Mouse (Mus musculus) thymus, postnatal 25 days (tissue): ENCODE data around the gene Rgs11.

Experiments
- DNase-seq: peaks from one replicate; pipeline ENCODE4 v3.0.0; 2022

Gene Rgs11

DNA sequence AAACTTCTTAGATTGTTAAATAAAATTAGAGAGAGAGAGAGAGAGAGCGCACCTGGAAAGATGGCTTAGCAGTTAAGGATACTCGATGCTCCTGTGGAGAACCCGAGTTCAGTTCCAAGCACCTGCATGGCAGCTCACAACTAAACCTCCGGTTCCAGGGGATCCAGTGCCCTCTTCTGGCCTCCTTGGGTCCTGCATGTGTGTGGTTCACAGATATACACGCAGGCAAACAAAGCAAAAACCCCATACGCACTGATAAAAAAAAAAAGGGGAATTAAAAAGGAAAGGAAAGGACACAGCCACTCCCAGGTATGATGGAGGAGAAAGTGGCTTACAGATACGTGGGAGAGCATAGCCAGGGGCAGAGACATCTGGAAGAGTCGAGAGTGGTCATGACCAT is 30.1 kb downstream of the Rgs11 start:
- DNase-seq, result peak; percentile 33

DNA sequence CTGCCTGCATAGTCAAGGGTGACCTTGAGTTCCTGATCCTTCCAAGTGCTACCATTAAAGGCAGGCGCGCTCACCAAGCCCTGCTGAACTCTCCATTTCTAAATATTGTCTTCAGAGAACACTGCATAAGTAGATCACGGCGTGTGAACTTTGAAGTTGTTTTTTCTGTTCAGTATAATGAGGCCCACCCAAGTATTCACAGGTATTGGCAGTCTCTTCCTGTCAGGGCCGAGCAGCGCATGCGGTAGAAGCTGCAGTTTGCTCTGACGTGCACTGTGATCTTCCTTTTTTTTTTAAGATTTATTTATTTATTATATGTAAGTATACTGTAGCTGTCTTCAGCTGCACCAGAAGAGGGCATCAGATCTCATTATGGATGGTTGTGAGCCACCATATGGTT is 31.6 kb downstream of the Rgs11 start:
- no peak for DNase-seq

DNA sequence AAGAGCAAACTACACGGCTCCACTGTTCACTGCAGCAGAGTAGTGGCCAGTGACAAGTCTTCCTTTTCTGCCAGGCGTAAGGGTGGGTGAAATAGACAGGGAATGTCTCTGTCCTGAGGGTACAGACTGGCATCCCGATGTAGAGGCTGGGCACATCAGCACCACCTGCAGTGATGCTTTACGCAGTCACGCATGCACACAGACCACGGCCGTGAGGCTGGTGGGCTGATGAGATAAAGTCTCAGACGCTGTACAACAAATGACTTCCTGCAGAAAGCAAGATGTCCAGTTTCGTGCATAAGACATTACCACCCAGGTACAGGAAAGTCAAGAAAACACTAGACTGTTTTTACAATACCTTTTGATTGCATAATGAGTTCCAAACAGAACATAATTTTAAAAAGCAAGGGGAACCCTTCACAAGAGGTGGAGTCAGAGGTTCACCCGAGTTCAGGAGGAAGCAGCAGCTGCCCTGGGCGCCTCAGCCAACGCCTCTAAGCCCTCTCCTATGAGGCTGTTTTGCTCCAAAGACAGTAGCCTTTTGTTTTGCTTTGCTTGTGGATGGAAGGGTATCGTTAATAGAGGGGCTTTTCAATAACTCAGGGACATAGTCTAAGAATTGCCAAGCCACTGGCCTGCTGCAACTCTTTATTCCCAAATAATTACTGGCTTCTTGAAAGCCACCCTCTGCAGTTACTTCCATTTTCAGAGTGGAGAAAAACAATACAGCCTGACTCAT is 32.5 kb downstream of the Rgs11 start:
- DNase-seq, result no peak

DNA sequence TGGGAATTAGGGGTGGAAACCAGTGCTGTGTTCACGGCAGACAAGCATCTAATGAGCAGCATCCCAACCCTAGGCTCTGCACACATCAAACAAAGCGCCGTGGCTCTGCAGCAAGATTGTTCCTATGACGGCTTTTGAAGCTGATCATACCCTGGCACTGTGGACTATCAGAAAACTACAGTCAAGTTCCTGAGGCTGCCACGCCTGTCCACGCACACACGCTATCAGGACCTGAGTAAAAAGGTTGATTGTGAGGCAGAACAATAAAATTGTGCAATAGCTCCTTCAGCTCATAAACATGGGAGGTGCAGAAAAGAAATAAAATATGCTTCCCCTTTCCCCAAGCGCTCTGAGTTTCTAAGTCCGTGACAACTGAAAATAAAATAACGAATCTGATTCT is 34.9 kb downstream of the Rgs11 start:
- DNase-seq, result no peak

DNA sequence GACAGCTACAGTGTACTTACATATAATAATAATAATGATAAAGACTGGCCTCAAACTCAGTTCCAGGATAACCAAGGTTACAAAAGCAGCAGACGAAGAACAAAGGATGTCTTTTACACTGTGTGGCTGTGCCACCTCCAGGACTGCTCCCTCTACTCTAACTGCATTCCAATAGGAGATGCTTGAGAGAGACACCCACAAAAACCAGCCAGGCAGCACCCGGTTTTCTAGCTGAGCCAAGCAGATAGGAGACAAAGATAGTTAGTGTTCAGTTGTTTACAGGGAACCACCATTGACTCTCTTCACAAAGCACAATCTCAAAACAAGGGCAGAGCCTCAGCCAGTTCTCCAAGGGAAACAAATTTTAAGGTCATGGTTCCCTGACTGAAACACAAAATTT is 36.8 kb downstream of the Rgs11 start:
- no peak for DNase-seq

DNA sequence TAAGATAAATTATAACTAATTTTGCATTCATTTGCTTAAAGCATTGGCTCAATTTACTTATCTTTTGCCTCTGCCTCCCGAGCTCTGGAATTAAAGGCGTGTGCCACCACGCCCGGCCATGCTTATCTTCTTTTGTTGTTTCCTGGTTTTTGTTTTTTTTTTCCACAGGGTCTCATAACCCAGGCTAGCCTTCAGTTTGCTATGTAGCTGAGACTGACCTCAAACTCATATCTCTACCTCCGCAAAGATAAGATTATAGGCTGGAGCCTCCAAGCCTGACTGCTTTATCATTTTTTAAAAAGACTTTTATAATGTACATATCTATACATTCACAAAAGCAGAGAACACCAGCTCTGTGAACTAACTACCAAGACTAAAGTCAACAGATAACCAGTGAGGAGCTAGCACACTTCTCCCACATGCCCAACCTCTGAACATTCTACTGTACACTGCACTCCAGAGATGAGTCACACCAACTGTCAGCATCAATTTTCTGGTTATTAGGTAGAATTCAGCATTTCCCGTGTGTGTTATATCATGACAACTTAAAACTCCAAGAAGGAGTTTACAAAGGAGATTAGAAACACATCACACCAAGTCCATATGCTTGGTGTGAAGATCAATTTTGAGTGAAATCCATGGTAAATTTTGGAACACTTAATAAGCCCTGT is 37.5 kb downstream of the Rgs11 start:
- no peak for DNase-seq

DNA sequence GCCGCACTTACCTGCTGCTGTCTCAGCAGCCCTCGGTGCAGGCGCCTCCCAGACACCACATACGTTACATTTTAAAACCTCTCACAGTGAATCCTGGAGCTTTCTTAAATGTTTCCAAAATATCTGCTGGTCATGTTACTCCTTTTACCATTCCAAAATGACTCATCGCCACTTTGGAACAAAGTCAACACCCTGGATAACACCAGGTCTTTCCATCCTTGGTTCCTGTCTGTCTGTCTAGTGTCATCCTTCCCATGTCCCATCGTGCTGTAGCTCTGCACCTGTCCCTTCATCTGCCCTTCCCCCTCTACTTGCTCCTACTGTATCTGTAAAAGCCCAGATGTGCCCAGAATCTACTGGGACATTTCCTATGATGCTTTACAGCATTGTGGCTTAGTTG is 38.2 kb downstream of the Rgs11 start:
- no peak for DNase-seq

DNA sequence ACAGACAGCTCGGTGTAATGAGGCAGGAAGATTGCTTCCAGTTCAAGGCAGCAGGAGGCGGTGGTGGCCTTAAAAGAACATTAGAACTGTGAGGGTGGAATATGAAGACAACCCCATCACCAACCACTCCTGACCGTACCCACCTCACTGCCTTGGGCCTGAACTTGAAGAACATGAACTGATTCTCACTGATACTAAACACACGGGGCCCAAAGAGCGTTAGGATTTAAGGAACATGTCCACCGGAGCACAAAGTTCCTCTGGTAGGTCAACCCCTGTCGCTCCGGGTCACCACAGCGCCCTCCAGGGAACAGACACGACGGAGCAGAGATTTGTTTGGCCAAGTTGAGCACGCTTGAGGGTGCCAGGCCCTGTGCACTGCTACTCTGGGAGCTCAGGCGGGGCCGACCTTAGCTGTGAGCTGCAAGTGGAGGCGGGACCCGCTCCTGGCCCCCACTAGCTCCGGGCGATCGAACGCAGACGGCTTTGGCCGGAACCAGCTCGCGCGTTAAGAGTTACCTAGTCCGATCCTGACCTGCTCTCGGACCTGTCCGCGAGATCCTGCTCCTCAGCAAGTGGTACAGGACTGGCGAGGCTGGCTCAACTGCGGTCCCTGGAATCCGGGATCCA is 40.8 kb downstream of the Rgs11 start:
- DNase-seq, result peak; percentile 57

DNA sequence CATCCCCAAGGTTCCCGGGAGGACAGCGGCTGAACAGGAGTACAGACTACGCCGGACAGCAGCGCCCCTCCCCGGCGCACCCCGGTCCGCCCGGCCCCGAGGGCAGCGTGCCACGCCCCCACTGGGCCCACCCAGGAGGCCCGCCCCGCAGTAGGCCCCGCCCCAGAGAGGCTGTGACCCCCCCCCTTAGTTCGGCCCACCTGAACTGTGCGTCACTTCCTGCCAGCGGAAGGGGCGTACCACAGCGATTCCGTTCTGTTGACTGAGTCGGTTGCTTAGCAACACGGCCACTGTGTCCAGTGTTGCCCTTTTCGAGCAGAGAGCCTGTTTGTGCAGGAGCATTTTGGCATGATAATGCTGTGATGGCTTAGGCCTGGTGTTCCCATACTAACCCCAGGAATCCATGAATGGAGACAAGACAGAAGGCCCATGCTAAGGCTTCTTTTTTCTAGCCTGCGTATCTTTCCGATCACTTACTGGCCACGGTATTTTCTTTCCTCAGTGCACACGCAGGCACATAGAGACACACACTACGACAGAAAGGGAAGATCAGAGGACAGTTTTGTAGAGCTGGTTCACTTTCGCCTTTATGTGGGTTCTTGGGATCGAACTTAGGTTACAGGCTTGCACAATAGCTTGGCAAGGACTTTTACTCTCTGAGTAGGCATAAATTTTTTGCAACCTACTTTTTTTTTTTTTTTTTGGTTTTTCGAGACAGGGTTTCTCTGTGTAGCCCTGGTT is 41.5 kb downstream of the Rgs11 start, which contains the start of gene Fam234a:
Gene Fam234a, minus strand, starts transcription at position 142 of the 741 bp plus-strand sequence.
- DNase-seq, result peak; percentile 88

DNA sequence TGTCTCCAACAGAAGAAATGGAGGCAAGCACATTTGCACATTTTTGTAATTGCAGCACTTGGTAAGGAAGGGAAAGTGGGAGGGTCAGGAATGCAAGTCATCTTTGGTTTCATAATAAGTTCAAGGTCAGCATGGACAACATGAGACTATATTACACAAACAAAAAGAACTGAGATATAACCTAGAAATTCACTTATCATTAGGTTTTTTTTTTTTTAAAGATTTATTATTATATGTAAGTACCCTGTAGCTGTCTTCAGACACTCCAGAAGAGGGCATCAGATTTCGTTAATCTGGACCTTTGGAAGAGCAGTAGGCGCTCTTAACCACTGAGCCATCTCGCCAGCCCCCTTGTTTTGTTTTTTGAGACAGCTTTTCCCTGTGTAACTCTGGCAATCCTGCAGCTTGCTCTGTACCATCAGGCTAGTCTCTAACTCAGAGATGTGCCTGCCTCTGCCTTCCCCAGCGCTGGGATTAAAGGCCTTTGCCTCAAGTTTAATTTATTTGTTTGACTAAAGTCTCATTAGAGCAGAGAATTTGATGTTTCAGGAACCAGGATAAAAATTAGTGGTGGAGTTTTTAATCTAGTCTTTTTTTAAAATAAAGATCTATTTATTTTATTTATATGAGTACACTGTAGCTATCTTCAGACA is 49.3 kb downstream of the Rgs11 start:
- DNase-seq, result no peak

DNA sequence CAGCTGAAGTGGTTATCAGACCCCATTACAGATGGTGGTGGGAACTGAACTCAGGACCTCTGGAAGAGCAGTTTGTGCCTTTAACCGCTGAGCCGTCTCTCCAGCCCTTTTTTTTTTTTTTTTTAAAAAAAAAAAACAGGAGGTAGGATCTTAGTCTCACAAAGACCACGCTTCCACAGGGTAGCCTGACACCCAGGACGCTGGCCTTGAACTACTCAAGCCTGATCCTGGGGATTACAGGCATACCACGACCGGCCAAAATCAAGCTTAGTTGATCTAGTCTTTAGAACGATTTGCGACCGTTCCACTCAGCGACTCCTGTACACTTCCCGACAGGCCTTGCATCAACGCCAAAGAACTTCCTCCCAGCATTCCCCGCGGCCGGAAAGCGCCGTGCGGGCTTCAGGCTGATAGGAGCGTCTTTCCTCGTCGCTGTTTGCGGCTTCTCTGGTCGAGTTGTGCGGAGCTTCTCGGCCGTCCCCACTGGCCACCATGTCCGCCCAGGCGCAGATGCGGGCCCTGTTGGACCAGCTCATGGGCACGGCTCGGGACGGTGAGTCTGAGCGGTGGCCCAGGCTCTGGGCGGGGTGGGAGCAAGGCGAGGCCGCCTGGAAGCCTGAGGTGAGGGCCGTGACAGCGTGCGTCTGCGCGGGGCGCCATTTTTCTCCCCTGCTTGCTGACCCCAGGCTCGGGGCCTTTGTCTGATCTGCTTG is 49.9 kb downstream of the Rgs11 start, which contains the start of gene Luc7l:
Gene Luc7l, plus strand, starts transcription at position 358 of the 713 bp plus-strand sequence.
- peak; percentile 92 for DNase-seq

DNA sequence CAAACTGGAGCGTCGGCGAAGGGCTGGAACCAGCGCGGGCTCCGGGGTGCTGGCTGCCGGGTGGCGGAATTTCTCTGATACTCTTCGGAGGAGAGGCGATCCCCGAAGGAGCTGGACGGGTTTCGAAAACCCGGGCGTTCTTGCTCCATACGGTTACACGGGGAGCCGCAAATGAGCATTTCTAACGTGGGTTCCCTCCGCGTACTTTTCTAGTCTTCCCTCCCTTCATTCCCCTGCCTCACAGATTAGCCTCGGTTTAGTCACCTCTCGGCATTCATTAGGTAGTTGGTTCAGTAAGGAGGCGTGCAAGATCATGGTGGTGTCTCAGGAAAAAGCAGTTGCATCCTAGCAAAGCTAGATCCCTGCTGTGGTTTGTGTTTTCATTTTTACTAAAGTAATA is 50.6 kb downstream of the Rgs11 start:
- DNase-seq, result no peak

DNA sequence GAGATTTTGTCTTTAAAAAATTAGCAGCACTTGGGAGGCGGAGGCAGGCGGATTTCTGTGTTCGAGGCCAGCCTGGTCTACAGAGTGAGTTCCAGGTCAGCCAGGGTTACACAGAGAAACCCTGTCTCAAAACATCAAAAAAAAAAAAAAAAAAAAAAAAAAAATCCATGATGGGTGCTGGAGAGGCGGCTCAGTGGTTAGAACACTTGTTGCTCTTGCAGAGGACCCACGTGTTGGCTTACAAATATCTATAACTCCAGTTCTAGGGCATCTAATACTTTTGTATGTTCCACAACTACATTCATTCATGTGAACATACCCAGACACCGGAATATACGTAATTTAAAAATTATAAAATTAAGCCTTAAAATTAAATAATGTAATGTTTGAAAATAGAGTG is 52.6 kb downstream of the Rgs11 start:
- DNase-seq, result no peak
